Mouse (Mus musculus) MEL (cell line): ENCODE data around the gene Rbck1. TPM values are rescaled to one million over a fixed set of nuclear protein-coding genes. Genes with fewer than 3 reads are reported as not detected.

Experiments used
- DNase-seq: peaks from one replicate; pipeline ENCODE4 v3.0.0; 2011; ENCODE audit warnings: low read depth, low spot score
- H3K27ac ChIP-seq: 2 replicates; pipeline ENCODE4 v1.5.1; 2012; ENCODE audit warnings: low read depth, mild to moderate bottlenecking, control low read depth, low read length, moderate library complexity; ENCODE audit not compliant: control insufficient read depth
- H3K27me3 ChIP-seq, 2 experiments: fragments of 150-350 bp in 1 of 2; sonication (generic) in 1 of 2; 2 replicates each; pipeline ENCODE4 v1.6.1; 2012; ENCODE audit warnings: low read length in 2 of 2, mild to moderate bottlenecking in 2 of 2, improper control_type of control experiment in 1 of 2, moderate library complexity in 1 of 2; ENCODE audit not compliant: insufficient read depth in 2 of 2, control insufficient read depth in 1 of 2
- H3K36me3 ChIP-seq, 2 experiments: 2 replicates each; pipeline ENCODE4 v1.6.1; 2012 to 2014; ENCODE audit warnings: low read length in 2 of 2, improper control_type of control experiment in 1 of 2, inconsistent platforms in 1 of 2, mild to moderate bottlenecking in 1 of 2; ENCODE audit not compliant: insufficient read depth in 2 of 2, control insufficient read depth in 1 of 2
- H3K4me1 ChIP-seq, 2 experiments: fragments of 150-350 bp in 1 of 2; sonication (generic) in 1 of 2; 2 replicates each; pipeline ENCODE4 v1.6.1; 2012; ENCODE audit warnings: low read length in 2 of 2, improper control_type of control experiment in 1 of 2, mild to moderate bottlenecking in 1 of 2; ENCODE audit not compliant: insufficient read depth in 2 of 2, control insufficient read depth in 1 of 2
- H3K4me3 ChIP-seq, 2 experiments: fragments of 150-350 bp in 1 of 2; sonication (generic) in 1 of 2; 2 replicates each; pipeline ENCODE4 v1.5.1; 2012; ENCODE audit warnings: low read depth in 2 of 2, low read length in 2 of 2, mild to moderate bottlenecking in 2 of 2, moderate library complexity in 2 of 2, control low read depth in 1 of 2, improper control_type of control experiment in 1 of 2; ENCODE audit not compliant: control insufficient read depth in 1 of 2, insufficient read depth in 1 of 2
- H3K79me2 ChIP-seq: 2 replicates; pipeline ENCODE4 v1.6.1; 2012; ENCODE audit warnings: mild to moderate bottlenecking, low read length, moderate library complexity; ENCODE audit not compliant: control insufficient read depth, poor library complexity, insufficient read depth
- H3K9ac ChIP-seq: 2 replicates; pipeline ENCODE4 v1.6.1; 2012; ENCODE audit warnings: low read depth, mild to moderate bottlenecking, control low read depth, low read length, moderate library complexity; ENCODE audit not compliant: control insufficient read depth, poor library complexity, severe bottlenecking
- H3K9me3 ChIP-seq: fragments of 150-350 bp; sonication (generic); replicated peaks from 2 replicates; pipeline ENCODE4 v1.6.1; 2012; ENCODE audit warnings: mild to moderate bottlenecking, low read length, improper control_type of control experiment, moderate library complexity; ENCODE audit not compliant: insufficient read depth
- BHLHE40 ChIP-seq: IDR thresholded peaks from 2 replicates; pipeline ENCODE4 v1.6.1; 2012; ENCODE audit warnings: low read depth, mild to moderate bottlenecking, inconsistent platforms, low read length, improper control_type of control experiment, borderline replicate concordance
- ELF1 ChIP-seq: IDR thresholded peaks from 2 replicates; pipeline ENCODE4 v1.6.1; 2014; ENCODE audit warnings: low read depth, mild to moderate bottlenecking, inconsistent platforms, low read length, improper control_type of control experiment, moderate library complexity
- EP300 ChIP-seq, 2 experiments: IDR thresholded peaks; 2 replicates each; pipeline ENCODE4 v1.6.1; 2011; ENCODE audit warnings: improper control_type of control experiment in 2 of 2, low read length in 2 of 2, low read depth in 1 of 2, mild to moderate bottlenecking in 1 of 2
- GABPA ChIP-seq: IDR thresholded peaks from 2 replicates; pipeline ENCODE4 v1.6.1; 2012; ENCODE audit warnings: low read depth, mild to moderate bottlenecking, inconsistent platforms, low read length, improper control_type of control experiment, moderate library complexity
- JUND ChIP-seq: IDR thresholded peaks from 2 replicates; pipeline ENCODE4 v1.6.1; 2011; ENCODE audit warnings: low read depth, mild to moderate bottlenecking, improper control_type of control experiment, low read length
- KAT2A ChIP-seq: conservative IDR thresholded peaks from 2 replicates; pipeline ENCODE4 v1.6.1; 2012; ENCODE audit warnings: low read depth, low read length, improper control_type of control experiment, inconsistent platforms
- MEF2A ChIP-seq: IDR thresholded peaks from 2 replicates; pipeline ENCODE4 v1.6.1; 2014; ENCODE audit warnings: low read depth, mild to moderate bottlenecking, inconsistent platforms, low read length, improper control_type of control experiment; ENCODE audit not compliant: poor library complexity, insufficient replicate concordance, severe bottlenecking; ENCODE audit errors: extremely low read depth
- NELFE ChIP-seq: IDR thresholded peaks from 2 replicates; pipeline ENCODE4 v1.6.1; 2011; ENCODE audit warnings: low read depth, low read length, improper control_type of control experiment
- POLR2A ChIP-seq, 2 experiments: IDR thresholded peaks; 2 replicates each; pipeline ENCODE4 v1.6.1; 2011 to 2012; ENCODE audit warnings: low read length in 2 of 2, mild to moderate bottlenecking in 2 of 2, control low read depth in 1 of 2, improper control_type of control experiment in 1 of 2, low read depth in 1 of 2, moderate library complexity in 1 of 2; ENCODE audit not compliant: control insufficient read depth in 1 of 2, insufficient read depth in 1 of 2, poor library complexity in 1 of 2
- POLR2AphosphoS2 ChIP-seq: IDR thresholded peaks from 2 replicates; pipeline ENCODE4 v1.6.1; 2011; ENCODE audit warnings: low read length, improper control_type of control experiment
- POLR2AphosphoS5 ChIP-seq: IDR thresholded peaks from 2 replicates; pipeline ENCODE4 v1.6.1; 2012; ENCODE audit warnings: low read depth, borderline replicate concordance, mild to moderate bottlenecking, inconsistent platforms, low read length, moderate library complexity, mixed read lengths
- RAD21 ChIP-seq: IDR thresholded peaks from 2 replicates; pipeline ENCODE4 v1.6.1; 2011; ENCODE audit warnings: mild to moderate bottlenecking, low read depth, low read length, improper control_type of control experiment
- RCOR1 ChIP-seq: IDR thresholded peaks from 2 replicates; pipeline ENCODE4 v1.6.1; 2012; ENCODE audit warnings: low read depth, mild to moderate bottlenecking, inconsistent platforms, low read length, improper control_type of control experiment
- SIN3A ChIP-seq: IDR thresholded peaks from 2 replicates; pipeline ENCODE4 v1.6.1; 2012; ENCODE audit warnings: low read length, improper control_type of control experiment, inconsistent platforms
- TBP ChIP-seq: IDR thresholded peaks from 2 replicates; pipeline ENCODE4 v1.8.0; 2011; ENCODE audit warnings: low read depth, low read length, improper control_type of control experiment
- UBTF ChIP-seq: IDR thresholded peaks from 2 replicates; pipeline ENCODE4 v1.6.1; 2012; ENCODE audit warnings: low read depth, mild to moderate bottlenecking, inconsistent platforms, low read length, improper control_type of control experiment, moderate library complexity, borderline replicate concordance; ENCODE audit not compliant: insufficient read depth
- ZC3H11A ChIP-seq: IDR thresholded peaks from 2 replicates; pipeline ENCODE4 v1.6.1; 2012; ENCODE audit warnings: low read depth, mild to moderate bottlenecking, inconsistent platforms, low read length, improper control_type of control experiment
- ZKSCAN1 ChIP-seq: IDR thresholded peaks from 2 replicates; pipeline ENCODE4 v1.6.1; 2012; ENCODE audit warnings: low read depth, mild to moderate bottlenecking, inconsistent platforms, low read length, improper control_type of control experiment, moderate library complexity
- polyA plus RNA-seq, 2 experiments: library from polyadenylated mRNA; stranded (reverse) in 1 of 2; unstranded in 1 of 2; fragments of >175 nt in 1 of 2; fragments of >200 nt in 1 of 2; gene quantifications; 2 replicates each; pipeline versions ENCODE4 v1.2.1 to v1.2.4; 2012; ENCODE audit warnings: low replicate concordance in 2 of 2, low read depth in 1 of 2; ENCODE audit not compliant: insufficient read length in 2 of 2, insufficient read depth in 1 of 2, missing spikeins in 1 of 2
- total RNA-seq: library from RNA; depleted of rRNA; stranded (reverse); fragments of 300-350 nt; gene quantifications from 2 replicates; pipeline ENCODE4 v1.2.3, GENCODE M21; 2012

The Rbck1 gene
- total and polyA plus RNA-seq, 3 experiments, result 90.9 to 162 (median 92.1) TPM

GRCm38 (mm10) chr2:152343329-152344213, 11.1 kb upstream of the Rbck1 start, which contains the start of gene Trib3 (continued):
- TF ChIP-seq EP300 (IDR thresholded peaks at IDR 0.05; ENCODE audit: low read depth in 1 of 2, low read length in 2 of 2), result peak in 1 of 2 experiments; percentile 67; a peak in 1 of 4 replicates
- TF ChIP-seq NELFE, result peak; percentile 83
- peak; percentile 50 for TF ChIP-seq ZC3H11A
- 0 out of 2 replicates have a peak, but pooled peaks have one; percentile 20 for TF ChIP-seq BHLHE40
- peak; percentile 91 for TF ChIP-seq POLR2AphosphoS2
- TF ChIP-seq JUND, result peak; percentile 94
- no peak for TF ChIP-seq MEF2A
- TF ChIP-seq RAD21, result peak; percentile 79
- TF ChIP-seq RCOR1, result no peak
- TF ChIP-seq ELF1, result peak; percentile 37; the same call in 1 of the 2 replicates
- peak; percentile 40; the same call in 1 of the 2 replicates for TF ChIP-seq POLR2AphosphoS5
- no peak for TF ChIP-seq GABPA
- TF ChIP-seq POLR2A (IDR thresholded peaks at IDR 0.05; ENCODE audit: control insufficient read depth in 1 of 2, insufficient read depth in 1 of 2, low read depth in 1 of 2, low read length in 2 of 2, poor library complexity in 1 of 2), result peak; percentile 82 to 88
- TF ChIP-seq ZKSCAN1, result no peak
- TF ChIP-seq TBP, result peak; percentile 63; the same call in 1 of the 2 replicates
- peak; percentile 48; the same call in 1 of the 2 replicates for TF ChIP-seq KAT2A
- peak; percentile 34 for TF ChIP-seq SIN3A
- no peak for TF ChIP-seq UBTF

GRCm38 (mm10) chr2:152339631-152340179, 7.3 kb upstream of the Rbck1 start:
- TF ChIP-seq GABPA, result no peak
- peak in 1 of 2 experiments; percentile 30; a peak in 1 of 4 replicates for TF ChIP-seq POLR2A (IDR thresholded peaks at IDR 0.05; ENCODE audit: control insufficient read depth in 1 of 2, insufficient read depth in 1 of 2, low read depth in 1 of 2, low read length in 2 of 2, poor library complexity in 1 of 2)
- peak overlapping the region; percentile 19; the same call in 1 of the 2 replicates for H3K9ac ChIP-seq

More at GRCm38 (mm10) chr2:152339631-152340179, 7.3 kb upstream of the Rbck1 start:
- H3K27ac ChIP-seq, result no peak overlapping the region
- no peak for DNase-seq
- H3K36me3 ChIP-seq, result peaks cover 21 to 36% of the 10 kb centered on the region in 2 experiments; a peak in 3 of 4 replicates
- peak overlapping the region in 1 of 2 experiments; percentile 12; a peak in 2 of 4 replicates for H3K4me3 ChIP-seq
- H3K4me1 ChIP-seq, result peaks cover 11 to 42% of the 10 kb centered on the region in 2 experiments
- H3K9me3 ChIP-seq, result no peaks in the 10 kb centered on the region
- H3K27me3 ChIP-seq, result no peaks in the 10 kb centered on the region
- peaks cover 34% of the 10 kb centered on the region for H3K79me2 ChIP-seq
